Mouse (Mus musculus) heart, postnatal 0 days (tissue): Measurements from ENCODE around the gene Usp12.

Experiments
- CTCF ChIP-seq: IDR thresholded peaks from 2 replicates; pipeline ENCODE4 v1.5.1; 2016; ENCODE audit warnings: antibody characterized with exemption, control low read depth, low read depth
- EP300 ChIP-seq: IDR thresholded peaks from 2 replicates; pipeline ENCODE4 v1.6.1; 2016; ENCODE audit warnings: antibody characterized with exemption, low read depth

DNA sequence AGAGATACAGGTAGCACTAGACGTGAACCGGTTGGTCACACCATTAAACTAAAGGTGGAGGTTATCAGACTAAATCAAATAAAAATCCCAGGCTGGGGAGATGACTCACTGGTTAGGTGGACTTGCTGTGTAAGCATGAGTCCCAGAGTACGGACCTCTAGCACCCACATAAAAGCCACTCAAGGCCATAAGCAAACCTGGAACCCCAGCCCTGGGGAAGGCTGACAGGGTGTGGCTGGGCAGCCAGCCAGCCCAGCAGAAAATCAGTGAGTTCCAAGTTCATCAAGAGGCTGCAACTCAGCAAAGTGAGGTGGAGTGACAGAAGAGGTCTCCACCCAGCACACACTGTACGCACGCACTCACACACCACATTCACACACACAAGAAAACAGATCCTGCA lies 14.9 kb downstream of the Usp12 start:
- TF ChIP-seq CTCF (no peak), EP300 (no peak)
